Mouse (Mus musculus): Measurements from ENCODE around the gene Zfp553. TPM values are rescaled to one million over a fixed set of nuclear protein-coding genes. Genes with fewer than 3 reads are reported as not detected.
"Not testable (repeated sequence)": the region's sequence is repeated elsewhere in the genome, so short reads cannot be mapped to it uniquely, and the experiment has no call there.

Zfp553 gene
- total RNA-seq, 2 experiments from 2014 or later = 6.0 to 7.1 TPM

DNA sequence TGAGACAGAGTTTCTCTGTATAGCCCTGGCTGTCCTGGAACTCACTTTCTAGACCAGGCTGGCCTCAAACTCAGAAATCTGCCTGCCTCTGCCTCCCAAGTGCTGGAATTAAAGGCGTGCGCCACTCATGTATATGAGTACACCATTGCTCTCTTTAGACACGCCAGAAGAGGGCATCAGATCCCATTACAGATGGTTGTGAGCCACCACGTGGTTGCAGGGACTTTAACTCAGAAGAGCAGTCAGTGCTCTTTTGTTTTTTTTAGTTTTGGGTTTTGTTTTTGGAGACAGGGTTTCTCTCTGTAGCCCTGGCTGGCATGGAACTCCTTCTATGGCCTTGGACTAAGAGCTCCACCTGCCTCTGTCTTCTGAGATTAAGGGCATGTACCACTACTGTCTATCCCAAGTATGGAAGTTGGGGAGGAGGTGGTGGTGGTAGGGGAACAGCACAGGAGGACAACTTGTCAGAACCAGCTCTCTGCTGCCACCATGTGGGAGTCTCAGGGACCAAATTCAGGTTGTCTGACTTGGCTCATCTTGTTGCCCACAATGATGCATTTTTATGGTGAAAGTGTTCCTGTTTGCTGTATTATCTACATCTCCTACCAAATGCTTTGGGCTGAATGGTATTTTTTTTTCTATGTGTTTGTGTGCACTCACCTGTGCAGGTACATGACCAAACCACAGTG, 4.1 kb upstream of the Zfp553 start:
- DNase-seq (ENCODE audit: low spot score) = peak; percentile 32
- intact Hi-C loops (cut with DNase I) = loop anchor here (10.0 kb wide), 1 partner anchor 104 kb away; the partner anchor contains the start of gene Qprt

GRCm38 (mm10) chr7:127231376-127231775, 1.5 kb upstream of the Zfp553 start:
- intact Hi-C loops (cut with DNase I) = loop anchor here (2.0 kb wide), 1 partner anchor 17 kb away; no protein-coding TSS in a partner anchor
- DNase-seq (ENCODE audit: low spot score) = no peak

DNA sequence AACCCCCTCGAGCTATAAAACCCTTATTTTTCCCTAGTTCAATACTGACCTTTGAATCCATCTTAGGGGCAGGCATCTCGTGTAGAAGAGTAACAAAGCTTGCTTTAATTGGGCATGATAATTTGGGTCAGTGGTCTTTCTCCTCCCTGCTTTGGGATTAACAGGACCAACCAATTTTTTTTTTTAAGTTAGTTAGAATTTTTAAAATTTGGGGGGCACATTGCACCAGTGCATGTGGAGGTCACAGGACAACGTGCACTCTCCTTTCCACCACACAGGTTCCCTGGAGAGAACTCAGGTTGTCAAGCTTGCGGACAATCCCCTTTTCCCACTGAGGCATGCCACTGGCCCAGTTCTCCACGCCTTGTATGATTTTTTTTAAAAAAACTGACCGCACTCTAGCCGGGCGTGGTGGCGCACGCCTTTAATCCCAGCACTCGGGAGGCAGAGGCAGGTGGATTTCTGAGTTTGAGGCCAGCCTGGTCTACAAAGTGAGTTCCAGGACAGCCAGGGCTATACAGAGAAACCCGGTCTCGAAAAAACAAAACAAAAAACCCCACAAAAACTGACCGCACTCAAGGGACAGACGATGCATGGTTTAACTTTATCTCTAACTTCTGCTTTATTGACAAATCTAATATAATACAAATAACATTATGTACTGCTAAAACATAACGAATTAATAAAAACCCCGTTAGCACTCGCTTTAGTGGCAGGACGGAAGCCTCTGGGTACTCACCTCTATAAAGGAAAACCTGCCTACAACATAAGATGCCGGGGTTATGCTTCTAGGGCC, 837 bp upstream of the Zfp553 start:
- intact Hi-C loops (cut with DNase I) = loop anchor here (2.0 kb wide), 2 partner anchors 17 to 21 kb away; no protein-coding TSS in a partner anchor
- DNase-seq (ENCODE audit: low spot score) = no peak

DNA sequence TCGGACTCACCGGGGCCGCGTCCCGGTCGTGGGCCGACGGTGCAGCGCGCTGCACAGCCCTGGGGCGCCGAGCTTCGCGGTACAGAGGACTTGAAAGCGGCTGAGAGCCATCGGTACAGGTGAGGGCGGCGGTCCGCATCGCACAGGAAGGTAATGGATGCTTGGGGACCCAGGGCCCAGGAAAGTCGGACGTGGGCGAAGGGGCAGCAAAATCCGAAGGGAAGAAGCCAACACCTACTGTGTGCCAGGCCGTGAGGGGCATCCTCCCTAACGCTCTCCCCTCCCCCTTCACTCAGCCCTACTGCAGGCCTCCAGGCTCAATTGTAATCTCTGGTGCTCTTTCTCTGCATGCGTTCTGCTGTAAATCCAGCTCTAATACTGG, 498 bp downstream of the Zfp553 start:
- intact Hi-C loops (cut with DNase I) = loop anchor here (2.0 kb wide), 1 partner anchor 19 kb away; no protein-coding TSS in a partner anchor
- no peak for DNase-seq (ENCODE audit: low spot score)

DNA sequence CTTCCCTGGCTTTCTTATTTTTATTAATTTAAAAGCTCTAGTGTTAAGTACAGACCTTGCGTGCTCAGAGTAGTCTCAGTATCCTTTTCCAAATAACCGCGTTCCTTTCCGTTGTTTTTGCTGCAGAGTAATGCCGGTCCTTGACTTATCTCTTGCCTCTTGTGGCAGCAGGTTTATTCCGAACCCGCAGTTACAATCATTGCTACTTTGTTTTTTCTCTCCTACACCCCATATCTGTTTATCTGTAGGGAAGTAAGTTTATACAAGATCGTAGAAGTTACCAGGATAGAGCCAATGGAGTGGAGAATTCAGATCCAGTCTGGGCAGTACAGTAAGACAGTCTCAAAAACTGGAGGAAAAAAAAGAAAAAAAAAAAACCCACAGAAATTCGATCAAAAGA, 904 bp downstream of the Zfp553 start:
- intact Hi-C loops (cut with DNase I) = loop anchor here (2.0 kb wide), 1 partner anchor 19 kb away; no protein-coding TSS in a partner anchor
- DNase-seq (ENCODE audit: low spot score) = no peak

- intact Hi-C loops (cut with DNase I) = no loop called here
- no peak for DNase-seq (ENCODE audit: low spot score)
Measured at GRCm38 (mm10) chr7:127234777-127235176, 1.9 kb downstream of the Zfp553 start.

- intact Hi-C loops (cut with DNase I) = no loop called here
- DNase-seq (ENCODE audit: low spot score) = no peak
Measured at GRCm38 (mm10) chr7:127243361-127243867, 10.6 kb downstream of the Zfp553 start.

DNA sequence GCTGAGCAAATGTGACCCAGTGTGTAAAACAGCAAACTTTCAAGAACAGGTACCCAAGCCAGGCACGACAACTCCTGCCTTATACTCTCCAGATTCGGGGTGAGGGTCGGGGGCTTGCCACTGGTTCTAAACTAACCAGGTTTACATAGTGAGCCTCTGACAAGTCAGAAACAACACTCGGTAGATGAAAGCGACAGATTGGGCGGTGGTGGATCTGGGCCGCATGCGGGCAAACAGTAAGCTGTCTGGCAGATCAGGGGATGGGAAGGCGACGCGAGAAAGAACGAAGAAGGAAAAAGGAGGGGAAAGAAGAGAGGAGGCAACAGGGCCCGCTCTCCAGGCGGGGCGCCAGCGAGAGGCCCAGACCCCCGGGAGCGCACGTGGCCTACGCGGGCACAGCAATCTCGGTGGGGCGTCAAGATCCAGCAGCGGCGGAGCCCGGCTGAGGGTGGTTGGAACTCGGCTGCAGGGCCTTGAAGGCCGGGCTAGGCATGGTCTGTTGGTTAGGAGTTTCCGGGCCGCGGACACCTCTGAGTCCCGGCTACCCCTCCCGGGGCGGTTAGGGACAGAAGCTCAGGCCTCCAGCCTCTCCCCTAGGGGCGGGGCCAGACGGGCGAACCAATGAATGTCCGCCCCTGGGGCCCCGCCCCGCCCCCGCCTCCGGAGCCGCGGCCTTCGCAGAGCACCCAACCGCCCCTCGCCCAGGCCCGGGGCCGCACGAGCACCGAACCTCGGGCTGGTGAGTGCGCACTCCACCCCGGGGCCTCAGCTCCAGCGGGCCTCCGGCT, 11.2 kb downstream of the Zfp553 start, which contains the start of gene Zfp771:
TSS of gene Zfp771 (plus strand) at position 405 of the 788 bp plus-strand sequence.
- intact Hi-C loops (cut with DNase I) = no loop called here
- peak; percentile 90 for DNase-seq (ENCODE audit: low spot score)

- intact Hi-C loops (cut with DNase I) = no loop called here
- DNase-seq (ENCODE audit: low spot score) = no peak
Measured at GRCm38 (mm10) chr7:127244658-127245510, 12.0 kb downstream of the Zfp553 start.

DNA sequence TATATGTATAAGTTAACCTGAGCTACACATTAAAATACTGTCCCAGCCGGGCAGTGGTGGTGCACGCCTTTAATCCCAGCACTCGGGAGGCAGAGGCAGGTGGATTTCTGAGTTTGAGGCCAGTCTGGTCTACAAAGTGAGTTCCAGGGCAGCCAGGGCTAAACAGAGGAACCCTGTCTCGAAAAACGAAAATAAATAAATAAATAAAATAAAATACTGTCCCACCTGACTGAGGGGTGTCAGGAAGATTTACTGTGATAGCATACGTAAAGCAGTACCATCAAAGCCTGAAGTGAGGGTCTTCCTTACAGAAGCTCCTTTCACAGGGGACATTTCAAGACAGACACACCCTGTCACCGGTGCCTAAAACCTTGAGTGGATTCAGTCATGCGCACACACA, 17.6 kb downstream of the Zfp553 start:
- intact Hi-C loops (cut with DNase I) = not testable (repeated sequence)

GRCm38 (mm10) chr7:127252414-127252813, 19.6 kb downstream of the Zfp553 start:
- no peak for DNase-seq (ENCODE audit: low spot score)
- intact Hi-C loops (cut with DNase I) = loop anchor here (2.0 kb wide), 1 partner anchor 20 kb away; the partner anchor contains the start of genes Sept1 and Zfp553

More for the DNA sequence above, 17.6 kb downstream of the Zfp553 start:
- DNase-seq (ENCODE audit: low spot score) = not testable (repeated sequence)

DNA sequence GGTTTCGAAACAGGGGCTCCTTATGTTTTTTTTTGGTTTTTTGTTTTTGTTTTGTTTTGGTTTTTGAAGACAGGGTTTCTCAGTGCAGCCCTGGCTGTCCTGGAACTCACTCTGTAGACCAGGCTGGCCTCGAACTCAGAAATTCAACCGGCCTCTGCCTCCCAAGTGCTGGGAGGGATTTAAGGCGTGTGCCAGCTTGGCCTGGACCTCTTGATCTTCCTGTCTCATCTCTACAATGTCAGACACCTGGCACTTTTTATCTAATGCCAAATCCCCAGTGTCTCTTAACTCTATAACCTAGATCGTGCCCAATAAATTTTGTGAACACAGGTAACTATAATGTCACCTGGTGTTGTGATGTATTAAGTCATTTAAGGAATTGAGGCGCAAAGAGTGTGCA, 20.5 kb downstream of the Zfp553 start:
- DNase-seq (ENCODE audit: low spot score) = no peak
- intact Hi-C loops (cut with DNase I) = loop anchor here (2.0 kb wide), 1 partner anchor 21 kb away; the partner anchor contains the start of genes Sept1 and Zfp553

DNA sequence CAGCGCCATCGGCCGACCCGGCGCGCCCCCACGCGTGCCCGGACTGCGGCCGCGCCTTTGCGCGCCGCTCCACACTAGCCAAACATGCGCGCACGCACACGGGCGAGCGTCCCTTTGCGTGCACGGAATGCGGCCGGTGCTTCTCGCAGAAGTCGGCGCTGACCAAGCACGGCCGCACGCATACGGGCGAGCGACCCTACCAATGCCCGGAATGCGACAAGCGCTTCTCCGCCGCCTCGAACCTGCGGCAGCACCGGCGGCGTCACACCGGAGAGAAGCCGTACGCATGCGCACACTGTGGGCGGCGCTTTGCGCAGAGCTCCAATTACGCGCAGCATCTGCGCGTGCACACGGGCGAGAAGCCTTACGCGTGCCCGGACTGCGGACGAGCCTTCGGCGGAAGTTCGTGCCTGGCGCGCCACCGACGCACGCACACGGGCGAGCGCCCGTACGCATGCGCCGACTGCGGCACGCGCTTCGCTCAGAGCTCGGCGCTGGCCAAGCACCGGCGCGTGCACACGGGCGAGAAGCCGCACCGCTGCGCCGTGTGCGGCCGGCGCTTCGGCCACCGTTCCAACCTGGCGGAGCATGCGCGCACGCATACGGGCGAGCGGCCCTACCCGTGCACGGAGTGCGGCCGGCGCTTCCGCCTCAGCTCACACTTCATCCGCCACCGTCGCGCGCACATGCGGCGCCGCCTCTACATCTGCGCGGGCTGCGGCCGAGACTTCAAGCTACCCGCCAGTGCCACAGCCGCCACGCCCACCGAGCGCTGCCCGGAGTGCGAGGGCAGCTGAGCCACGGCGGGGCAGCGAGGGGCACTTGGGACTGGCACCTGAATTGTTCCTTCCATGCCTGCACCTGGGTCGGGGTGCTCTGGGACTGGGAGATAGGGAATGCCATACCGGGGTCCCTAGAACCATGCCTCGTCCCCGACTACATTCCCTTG, 21.2 kb downstream of the Zfp553 start:
- intact Hi-C loops (cut with DNase I) = loop anchor here (2.0 kb wide), 1 partner anchor 21 kb away; the partner anchor contains the start of genes Sept1 and Zfp553
- DNase-seq (ENCODE audit: low spot score) = peak; percentile 89

DNA sequence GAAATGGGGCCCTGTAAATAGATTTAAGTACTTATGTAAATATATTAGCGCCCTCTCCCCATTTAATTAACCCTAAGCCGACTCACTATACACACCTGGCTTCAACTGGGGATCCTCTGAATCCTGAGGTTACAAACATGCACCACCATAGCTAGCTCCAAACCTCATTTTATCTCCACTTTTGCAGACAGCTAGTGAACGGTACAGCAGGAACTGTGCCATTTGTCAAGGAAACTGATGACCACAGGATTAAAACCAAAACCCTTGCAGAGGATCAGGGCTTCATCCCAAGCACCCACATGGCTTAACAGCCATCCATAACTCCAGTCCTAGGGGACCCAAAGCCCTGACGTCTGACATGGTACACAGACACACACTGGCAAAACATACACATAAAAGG, 22.1 kb downstream of the Zfp553 start:
- intact Hi-C loops (cut with DNase I) = loop anchor here (5.0 kb wide), 1 partner anchor 217 kb away; no protein-coding TSS in a partner anchor
- no peak for DNase-seq (ENCODE audit: low spot score)

DNA sequence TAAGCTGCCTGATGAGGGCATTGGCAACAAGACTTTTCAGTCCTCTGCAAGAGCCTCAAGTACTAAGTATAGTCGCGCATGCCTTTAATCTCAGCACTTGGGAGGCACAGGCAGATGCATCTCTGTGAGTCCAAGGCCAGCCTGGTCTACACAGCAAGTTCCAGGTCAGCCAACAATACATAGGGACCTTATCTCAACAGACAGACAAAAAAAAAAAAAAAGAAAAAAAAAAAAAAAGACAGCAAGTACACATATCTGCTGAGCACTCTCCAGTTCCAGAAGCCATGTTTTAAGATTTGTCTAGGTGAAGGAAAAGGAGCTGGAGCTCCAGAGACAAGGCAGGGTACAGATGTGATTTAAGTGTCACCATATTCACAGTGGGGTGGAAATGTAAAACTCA, 23.1 kb downstream of the Zfp553 start:
- intact Hi-C loops (cut with DNase I) = loop anchor here (5.0 kb wide), 1 partner anchor 216 kb away; no protein-coding TSS in a partner anchor

GRCm38 (mm10) chr7:127256518-127256917, 23.7 kb downstream of the Zfp553 start:
- no peak for DNase-seq (ENCODE audit: low spot score)
- intact Hi-C loops (cut with DNase I) = loop anchor here (5.0 kb wide), 1 partner anchor 216 kb away; no protein-coding TSS in a partner anchor

More for the DNA sequence above, 23.1 kb downstream of the Zfp553 start:
- DNase-seq (ENCODE audit: low spot score) = no peak

DNA sequence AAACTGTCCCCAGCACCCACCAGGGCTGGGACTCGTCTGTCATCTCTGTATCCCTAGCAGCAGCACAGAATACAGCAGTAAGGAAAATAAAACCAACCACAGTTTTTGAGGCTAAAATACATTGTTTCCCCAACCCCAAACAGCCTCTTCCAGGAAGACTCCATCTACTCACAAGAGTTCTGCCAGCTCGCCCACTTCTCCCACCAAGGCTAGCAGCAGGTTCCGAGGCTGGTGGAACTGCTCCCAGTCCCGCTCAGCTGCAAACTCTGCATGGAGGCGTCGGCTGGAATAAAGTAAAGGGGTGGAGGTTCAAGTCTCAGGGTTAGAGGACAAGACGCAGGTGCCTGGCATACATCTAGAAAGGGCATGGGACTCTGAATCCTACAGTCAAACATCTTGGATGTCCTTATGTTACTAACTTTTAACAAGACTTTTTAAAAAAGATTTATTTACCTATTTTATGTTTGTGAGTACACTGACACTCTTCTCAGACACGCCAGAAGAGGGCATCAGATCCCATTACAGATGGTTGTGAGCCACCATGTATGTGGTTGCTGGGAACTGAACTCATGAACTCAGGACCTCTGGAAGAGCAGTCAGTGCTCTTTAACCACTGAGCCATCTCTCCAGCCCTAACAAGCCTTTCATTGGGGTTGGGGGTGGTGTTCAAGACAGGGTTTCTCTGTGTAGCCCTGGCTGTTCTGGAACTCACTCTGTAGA, 26.5 kb downstream of the Zfp553 start:
- no peak for DNase-seq (ENCODE audit: low spot score)
- intact Hi-C loops (cut with DNase I) = loop anchor here (5.0 kb wide), 1 partner anchor 213 kb away; no protein-coding TSS in a partner anchor
